Mouse (Mus musculus) spleen, adult 10 weeks (tissue): ENCODE results near the gene Lep. TPM values are rescaled to one million over a fixed set of nuclear protein-coding genes. Genes with fewer than 3 reads are reported as not detected.

ENCODE experiments used
- polyA plus RNA-seq: library from polyadenylated mRNA; stranded (reverse); fragments of 350-450 nt; fragmentation: Illumina TruSeq; extraction: RNeasy Lipid Tissue Mini Kit (QIAGEN cat#74804); gene quantifications from one replicate; pipeline ENCODE4 v1.2.3, GENCODE M21; 2015; ENCODE audit warnings: low replicate concordance; ENCODE audit not compliant: insufficient read depth

Lep gene
- 0.62 TPM for polyA plus RNA-seq

GRCm38 (mm10) chr6:29059846-29060685 lies at the start of gene Lep:
Lep (plus strand) TSS chr6:29060220.

Other genes starting within 250 kb of the Lep start
- gene Lrrc4, start 228.5 kb upstream of the Lep start, polyA plus RNA-seq = 0.54 TPM
- gene Rbm28, start 104.8 kb downstream of the Lep start, polyA plus RNA-seq = 70.3 TPM
- gene Prrt4, start 119.4 kb downstream of the Lep start, polyA plus RNA-seq = 0.11 TPM
- gene Impdh1, start 156.1 kb downstream of the Lep start, polyA plus RNA-seq = 21.3 TPM
- gene Hilpda, start 212.3 kb downstream of the Lep start, polyA plus RNA-seq = 9.8 TPM
- gene Fam71f2, start 219.4 kb downstream of the Lep start, polyA plus RNA-seq = 0.59 TPM